Mouse (Mus musculus) forebrain, postnatal 0 days (tissue): ENCODE measurements at regions not wholly inside any gene's neighbourhood (a gene's known extent, or its start where the extent isn't known, plus 50 kb on each side); places are given as distances from the start of the nearest gene placed in this dataset.
A peak's percentile ranks its signal among the peaks of the same experiment; 100 is the strongest.

Source experiments
- ATAC-seq: fragments of 200-750 bp; cut with Nextera tagmentation; 2 replicates; pipeline ENCODE4 v1.8.0; 2017; ENCODE audit warnings: mild to moderate bottlenecking, moderate library complexity
- DNase-seq: peaks from one replicate; pipeline ENCODE4 v3.0.0-alpha.2; 2015
- H3K27ac ChIP-seq: fragments of 300-500 bp; sonication (generic); 2 replicates; pipeline ENCODE4 v1.5.1; 2014; ENCODE audit warnings: low read depth, mild to moderate bottlenecking, antibody characterized with exemption, low read length, moderate library complexity, mixed read lengths
- H3K27me3 ChIP-seq: fragments of 300-500 bp; sonication (generic); 2 replicates; pipeline ENCODE4 v1.6.1; 2014; ENCODE audit warnings: mild to moderate bottlenecking, low read length, mixed read lengths; ENCODE audit not compliant: insufficient read depth
- H3K36me3 ChIP-seq: fragments of 300-500 bp; sonication (generic); 2 replicates; pipeline ENCODE4 v1.6.1; 2014; ENCODE audit warnings: mild to moderate bottlenecking, moderate library complexity; ENCODE audit not compliant: insufficient read depth
- H3K4me1 ChIP-seq: fragments of 300-500 bp; sonication (generic); 2 replicates; pipeline ENCODE4 v1.6.1; 2014; ENCODE audit warnings: antibody characterized with exemption; ENCODE audit not compliant: insufficient read depth
- H3K4me2 ChIP-seq: fragments of 300-500 bp; sonication (generic); 2 replicates; pipeline ENCODE4 v1.6.1; 2014; ENCODE audit warnings: low read depth, mild to moderate bottlenecking, moderate library complexity
- H3K4me3 ChIP-seq: fragments of 300-500 bp; sonication (generic); 2 replicates; pipeline ENCODE4 v1.5.1; 2014; ENCODE audit warnings: low read depth, low read length, mixed read lengths
- H3K9ac ChIP-seq: fragments of 300-500 bp; sonication (generic); 2 replicates; pipeline ENCODE4 v1.6.1; 2014; ENCODE audit warnings: mild to moderate bottlenecking
- H3K9me3 ChIP-seq: fragments of 300-500 bp; sonication (generic); 2 replicates; pipeline ENCODE4 v1.6.1; 2016; ENCODE audit warnings: low read length
- CTCF ChIP-seq: sonication (generic); IDR thresholded peaks from 2 replicates; pipeline ENCODE4 v1.5.1; 2016; ENCODE audit warnings: antibody characterized with exemption, control low read depth, low read depth
- WGBS: fragments of 180-500 bp; shearing (Covaris S2); extraction: QIAGEN DNeasy Blood & Tissue Kit; methylation state at CpG from one replicate; pipeline ENCODE4 v1.1.7; 2014; 5-methylcytosine and 5-hydroxymethylcytosine counted together

GRCm38 (mm10) chr5:46794028-46794705 is 936.8 kb upstream of the Lcorl start:
- no peaks in the 10 kb centered on the region; the same call in 1 of the 2 replicates for H3K4me1 ChIP-seq
- H3K4me2 ChIP-seq, result no peak overlapping the region
- H3K9me3 ChIP-seq, result no peaks in the 10 kb centered on the region
- no peak for TF ChIP-seq CTCF
- H3K36me3 ChIP-seq, result no peaks in the 10 kb centered on the region
- no peak overlapping the region for H3K9ac ChIP-seq
- 79% methylated on average over 7 of the region's 7 CpGs for WGBS
- H3K27ac ChIP-seq, result no peak overlapping the region
- DNase-seq (no peak), ATAC-seq (no peak)
- H3K27me3 ChIP-seq, result no peaks in the 10 kb centered on the region
- no peak overlapping the region for H3K4me3 ChIP-seq

DNA sequence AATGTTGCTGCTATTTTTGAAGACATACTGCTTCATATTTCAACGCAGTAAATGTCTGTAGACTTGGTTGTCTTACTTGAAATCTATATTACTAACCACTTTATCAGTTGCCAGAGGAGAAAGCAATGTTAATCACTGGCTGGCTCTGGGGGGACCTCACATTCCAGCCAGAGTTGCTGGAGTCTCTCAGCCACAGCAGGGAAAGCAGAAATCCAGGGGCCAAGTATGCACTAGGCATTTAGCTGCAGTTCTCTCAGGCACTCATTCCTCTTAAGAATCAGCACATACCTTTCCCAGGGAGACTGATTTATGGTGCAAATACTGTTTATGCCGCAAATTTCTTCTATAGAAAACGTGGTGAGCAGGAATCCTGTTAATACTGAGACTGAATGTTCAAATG is 933.6 kb upstream of the Lcorl start:
- WGBS, result 13% methylated on average over 3 of the region's 3 CpGs
- Histone ChIP-seq H3K4me3 (no peak overlapping the region), H3K9me3 (no peaks in the 10 kb centered on the region), H3K4me2 (no peak overlapping the region), H3K36me3 (no peaks in the 10 kb centered on the region), H3K4me1 (no peaks in the 10 kb centered on the region; the same call in 1 of the 2 replicates), H3K9ac (no peak overlapping the region), H3K27me3 (no peaks in the 10 kb centered on the region), H3K27ac (no peak overlapping the region; the same call in 1 of the 2 replicates)
- ATAC-seq (no peak), DNase-seq (no peak)
- no peak for TF ChIP-seq CTCF

DNA sequence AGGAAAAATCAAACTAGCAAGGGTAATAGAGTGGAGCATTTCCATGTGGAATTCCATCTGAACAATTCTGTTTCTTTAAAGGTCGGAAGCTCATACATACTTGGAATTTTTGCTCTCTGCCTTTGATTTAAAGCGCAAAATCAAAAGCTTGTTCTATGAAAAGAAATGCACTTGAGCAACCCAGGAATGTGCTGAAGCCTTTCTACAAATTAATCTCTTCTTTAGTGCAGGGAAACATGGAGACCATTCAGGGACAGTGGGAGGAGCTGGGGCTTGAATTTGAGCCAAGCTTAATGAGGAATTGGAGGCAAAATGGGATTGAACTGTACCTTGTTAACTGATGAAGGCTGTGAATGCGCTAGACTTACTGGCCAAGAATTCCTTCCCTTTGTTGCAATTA is 933.1 kb upstream of the Lcorl start:
- H3K27me3 ChIP-seq, result no peaks in the 10 kb centered on the region
- H3K4me1 ChIP-seq, result no peaks in the 10 kb centered on the region; the same call in 1 of the 2 replicates
- H3K4me2 ChIP-seq, result no peak overlapping the region
- no peak overlapping the region for H3K4me3 ChIP-seq
- TF ChIP-seq CTCF, result no peak
- no peaks in the 10 kb centered on the region for H3K9me3 ChIP-seq
- ATAC-seq (peak; percentile 32; the same call in 1 of the 2 replicates), DNase-seq (peak; percentile 26)
- no peak overlapping the region for H3K9ac ChIP-seq
- no peaks in the 10 kb centered on the region for H3K36me3 ChIP-seq
- 10% methylated on average over 3 of the region's 3 CpGs for WGBS
- no peak overlapping the region for H3K27ac ChIP-seq

- Histone ChIP-seq H3K9me3 (no peaks in the 10 kb centered on the region), H3K9ac (no peak overlapping the region), H3K27ac (no peak overlapping the region), H3K4me1 (no peaks in the 10 kb centered on the region; the same call in 1 of the 2 replicates), H3K27me3 (no peaks in the 10 kb centered on the region), H3K4me2 (no peak overlapping the region), H3K36me3 (no peaks in the 10 kb centered on the region), H3K4me3 (no peak overlapping the region)
- ATAC-seq, result no peak
- TF ChIP-seq CTCF, result no peak
- WGBS, result 38% methylated on average over 3 of the region's 3 CpGs
- DNase-seq, result no peak
Measured at GRCm38 (mm10) chr5:46787079-46787478, 929.7 kb upstream of the Lcorl start.

GRCm38 (mm10) chr5:46756094-46756493 is 898.7 kb upstream of the Lcorl start:
- H3K27ac ChIP-seq, result no peak overlapping the region
- no peak for TF ChIP-seq CTCF
- no peak for DNase-seq
- no peaks in the 10 kb centered on the region for H3K27me3 ChIP-seq
- H3K4me1 ChIP-seq, result no peaks in the 10 kb centered on the region
- WGBS, result 53% methylated on average over 5 of the region's 5 CpGs
- no peaks in the 10 kb centered on the region for H3K9me3 ChIP-seq
- no peak overlapping the region for H3K4me3 ChIP-seq
- no peaks in the 10 kb centered on the region for H3K36me3 ChIP-seq
- no peak overlapping the region for H3K9ac ChIP-seq
- H3K4me2 ChIP-seq, result no peak overlapping the region
- no peak for ATAC-seq

DNA sequence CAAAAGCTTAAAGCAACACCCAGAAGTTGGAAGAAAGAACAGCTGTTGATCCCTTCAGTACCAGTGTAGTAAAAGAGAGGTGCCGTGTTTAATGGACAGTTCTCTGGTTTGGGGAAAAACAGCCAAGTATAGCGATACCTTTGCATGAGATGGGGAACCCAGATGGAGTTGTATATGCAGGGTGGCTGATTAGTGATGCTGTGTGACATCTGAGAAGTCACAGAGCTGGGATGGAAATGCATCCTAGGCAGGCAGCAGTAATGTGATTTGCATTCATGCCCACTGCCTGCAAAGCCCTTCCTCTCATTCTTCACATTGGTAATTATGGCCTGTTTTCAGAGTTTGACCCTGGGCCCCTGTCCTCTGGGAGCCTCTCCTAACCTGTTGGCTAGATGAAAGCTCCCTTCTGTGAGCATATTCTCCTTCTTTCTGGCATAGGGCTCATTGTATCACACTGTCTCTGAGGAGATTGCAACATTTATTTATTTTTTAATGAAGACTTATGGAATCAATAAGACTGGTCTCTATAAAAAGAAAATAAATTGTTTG is 882.7 kb upstream of the Lcorl start:
- no peak for TF ChIP-seq CTCF
- H3K4me1 ChIP-seq, result no peaks in the 10 kb centered on the region
- H3K36me3 ChIP-seq, result no peaks in the 10 kb centered on the region
- no peaks in the 10 kb centered on the region for H3K27me3 ChIP-seq
- WGBS, result 51% methylated on average over 2 of the region's 2 CpGs
- H3K4me2 ChIP-seq, result no peak overlapping the region
- no peak overlapping the region for H3K9ac ChIP-seq
- DNase-seq, result no peak
- no peak overlapping the region for H3K27ac ChIP-seq
- no peak overlapping the region for H3K4me3 ChIP-seq
- no peak for ATAC-seq
- H3K9me3 ChIP-seq, result no peaks in the 10 kb centered on the region

- Histone ChIP-seq H3K9me3 (no peaks in the 10 kb centered on the region), H3K36me3 (no peaks in the 10 kb centered on the region), H3K27ac (no peak overlapping the region), H3K9ac (no peak overlapping the region), H3K4me3 (no peak overlapping the region), H3K4me2 (no peak overlapping the region), H3K4me1 (no peaks in the 10 kb centered on the region), H3K27me3 (no peaks in the 10 kb centered on the region)
- WGBS, result 84% methylated on average over 3 of the region's 3 CpGs
- no peak for ATAC-seq
- TF ChIP-seq CTCF, result no peak
- no peak for DNase-seq
Measured at GRCm38 (mm10) chr5:46732510-46732909, 875.1 kb upstream of the Lcorl start.
